Mouse (Mus musculus): ENCODE measurements around the gene Khdc1b.
"Not testable (repeated sequence)": the region's sequence is repeated elsewhere in the genome, so short reads cannot be mapped to it uniquely, and the experiment has no call there.

Gene Khdc1b

DNA sequence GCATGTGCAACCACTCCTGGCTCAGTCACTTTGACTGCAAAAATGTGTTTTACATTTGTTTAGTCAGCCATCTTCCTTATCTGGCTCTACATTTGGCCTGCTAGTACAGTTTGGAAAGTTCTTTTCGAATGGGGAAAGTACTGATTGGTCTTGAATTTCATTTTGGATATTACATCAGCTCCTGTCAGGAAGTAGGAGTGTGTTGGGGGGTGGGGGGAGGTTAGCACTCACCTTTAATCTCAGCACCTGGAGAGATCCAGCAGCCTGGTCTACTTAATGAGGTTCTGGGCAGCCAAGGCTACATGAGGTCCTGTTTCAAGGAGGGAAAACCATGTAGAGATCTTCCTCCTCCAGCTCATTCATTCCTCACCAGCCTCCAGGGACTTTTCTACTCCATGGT, at the start of gene Khdc1b:
Gene Khdc1b (plus strand): TSS at position 301 of the 400 bp plus-strand sequence.
- DNase-seq (ENCODE audit: low read depth, low spot score): no peak

DNA sequence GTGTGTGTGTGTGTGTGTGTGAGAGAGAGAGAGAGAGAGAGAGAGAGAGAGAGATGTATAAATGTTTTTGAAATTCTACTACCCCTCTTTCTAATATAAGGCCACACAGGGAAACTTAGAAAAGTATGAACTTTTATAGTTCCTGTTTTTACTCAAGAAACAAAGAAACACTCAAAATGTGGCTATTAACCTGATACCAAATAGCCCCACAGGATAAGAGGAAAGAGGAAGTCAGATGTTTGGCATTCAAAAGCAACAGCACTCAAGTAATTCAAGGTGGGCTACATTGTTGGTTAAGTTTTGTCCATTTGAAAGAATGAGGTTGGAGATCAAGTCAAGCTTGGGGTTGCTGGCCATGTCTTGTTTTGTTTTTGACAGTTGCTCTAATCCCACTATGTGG, 47.5 kb upstream of the Khdc1b start:
- no peak for DNase-seq (ENCODE audit: low read depth, low spot score)

DNA sequence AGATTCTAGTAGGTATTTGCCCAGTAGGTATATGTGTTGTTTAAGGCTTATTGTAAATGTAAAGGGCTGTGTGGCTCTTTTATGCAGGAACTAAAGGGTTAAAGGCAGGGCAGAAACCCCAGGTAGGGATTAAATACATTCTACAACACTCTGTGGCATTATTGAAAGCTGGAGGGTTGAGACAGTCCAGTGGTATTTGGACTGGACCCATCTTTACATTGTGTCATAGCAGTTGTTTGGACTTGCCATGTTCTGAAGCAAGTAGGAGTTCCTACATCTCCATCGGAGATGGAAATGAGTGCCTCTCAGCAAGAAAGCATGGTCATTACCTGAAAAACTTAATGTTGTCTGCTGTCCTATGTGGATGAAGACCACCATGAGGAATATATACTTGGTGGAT, 42.6 kb upstream of the Khdc1b start:
- DNase-seq (ENCODE audit: low read depth, low spot score): no peak

DNA sequence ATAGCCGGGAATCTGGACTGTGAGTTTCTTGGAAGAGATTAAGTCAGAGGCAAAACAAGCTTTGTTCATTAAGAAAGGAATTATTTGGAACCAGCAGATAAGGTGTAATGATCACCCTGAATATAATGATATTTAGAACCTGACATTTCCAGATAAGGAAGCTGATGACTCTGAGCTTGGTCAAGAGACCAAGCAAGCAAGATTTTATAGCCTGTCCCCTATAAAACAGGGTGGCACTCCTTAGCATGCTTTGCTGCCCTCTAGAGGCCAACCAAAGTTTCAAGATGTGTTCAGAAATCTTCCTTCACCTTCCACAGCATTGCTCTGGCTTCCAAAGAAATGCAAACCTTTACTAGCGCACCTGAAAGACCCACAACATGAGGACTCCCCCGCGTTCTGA, 39.1 kb upstream of the Khdc1b start:
- DNase-seq (ENCODE audit: low read depth, low spot score): peak; percentile 49

DNA sequence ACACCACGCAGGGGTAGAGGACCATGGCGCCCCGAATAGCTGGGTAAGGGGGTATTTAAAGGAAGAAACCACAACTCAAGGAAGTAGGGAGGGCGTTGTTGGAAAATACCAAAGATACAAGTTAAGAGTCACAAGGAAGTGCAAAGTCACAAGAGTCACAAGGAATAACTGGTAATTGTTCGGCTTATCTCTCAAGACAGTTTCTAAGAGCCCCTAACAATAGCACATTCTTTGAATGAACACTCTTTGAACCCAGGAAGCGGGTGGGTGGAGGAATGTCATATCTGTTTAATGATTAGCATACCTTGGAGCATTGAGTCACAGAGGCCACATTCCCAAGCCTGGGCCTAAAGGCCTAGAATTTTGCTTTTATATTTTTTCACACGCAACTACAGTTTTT, 38.6 kb upstream of the Khdc1b start:
- not testable (repeated sequence) for DNase-seq (ENCODE audit: low read depth, low spot score)

DNA sequence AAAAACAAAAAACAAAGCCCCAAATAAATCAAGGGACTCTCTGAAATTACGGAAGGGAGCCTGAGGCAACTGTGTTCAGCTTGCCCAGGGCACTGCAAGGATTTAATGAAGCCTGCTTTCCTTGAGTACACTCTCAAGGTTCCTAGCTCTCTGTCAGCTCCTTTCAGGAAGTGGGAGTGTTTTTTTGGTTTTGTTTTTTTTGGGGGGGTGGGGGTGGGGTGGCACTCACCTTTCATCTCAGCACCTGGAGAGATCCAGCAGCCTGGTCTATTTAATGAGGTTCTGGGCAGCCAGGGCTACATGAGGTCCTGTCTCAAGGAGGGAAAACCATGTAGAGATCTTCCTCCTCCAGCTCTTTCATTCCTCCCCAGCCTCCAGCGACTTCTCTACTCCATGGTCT, 34.0 kb upstream of the Khdc1b start, which contains the start of gene Khdc1a:
Gene Khdc1a (plus strand): TSS at position 301 of the 400 bp plus-strand sequence.
- no peak for DNase-seq (ENCODE audit: low read depth, low spot score)

DNA sequence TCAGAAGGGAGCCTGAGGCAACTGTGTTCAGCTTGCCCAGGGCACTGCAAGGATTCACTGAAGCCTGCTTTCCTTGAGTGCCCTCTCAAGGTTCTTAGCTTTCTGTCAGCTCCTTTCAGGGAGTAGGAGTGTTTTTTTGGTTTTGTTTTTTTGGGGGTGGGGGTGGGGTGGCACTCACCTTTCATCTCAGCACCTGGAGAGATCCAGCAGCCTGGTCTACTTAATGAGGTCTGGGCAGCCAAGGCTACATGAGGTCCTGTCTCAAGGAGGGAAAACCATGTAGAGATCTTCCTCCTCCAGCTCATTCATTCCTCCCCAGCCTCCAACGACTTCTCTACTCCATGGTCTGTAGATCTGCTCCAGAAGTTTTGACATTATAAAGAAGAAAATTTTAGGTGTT, 15.3 kb upstream of the Khdc1b start, which contains the start of gene Khdc1c:
Gene Khdc1c (plus strand): TSS at position 301 of the 400 bp plus-strand sequence.
- not testable (repeated sequence) for DNase-seq (ENCODE audit: low read depth, low spot score)

DNA sequence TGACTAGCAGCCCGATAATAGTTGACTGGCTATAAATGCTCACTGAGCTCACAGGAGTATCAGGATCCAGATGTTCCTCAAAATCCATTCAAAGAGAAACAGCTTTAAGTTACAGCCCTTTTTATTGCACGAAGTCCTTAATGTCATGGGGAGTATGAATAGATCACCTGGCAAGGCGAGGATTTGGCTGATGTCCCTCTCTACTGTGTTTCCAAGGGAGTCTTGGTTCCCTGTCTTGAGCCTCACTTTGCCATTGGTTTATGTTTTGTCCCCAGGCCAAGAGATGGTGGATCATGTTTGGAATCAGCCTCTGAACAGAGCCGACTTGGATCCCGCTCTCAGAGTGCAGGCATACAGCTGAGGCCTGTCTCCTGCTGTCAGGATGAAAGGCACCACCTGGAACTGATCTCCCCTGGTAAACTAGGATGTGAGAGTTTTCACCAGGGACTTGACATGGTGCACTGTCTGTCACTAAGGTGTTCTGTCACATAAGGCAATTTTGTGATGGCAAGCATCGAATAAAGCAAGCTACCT, 7.8 kb downstream of the Khdc1b start:
- DNase-seq (ENCODE audit: low read depth, low spot score): no peak

DNA sequence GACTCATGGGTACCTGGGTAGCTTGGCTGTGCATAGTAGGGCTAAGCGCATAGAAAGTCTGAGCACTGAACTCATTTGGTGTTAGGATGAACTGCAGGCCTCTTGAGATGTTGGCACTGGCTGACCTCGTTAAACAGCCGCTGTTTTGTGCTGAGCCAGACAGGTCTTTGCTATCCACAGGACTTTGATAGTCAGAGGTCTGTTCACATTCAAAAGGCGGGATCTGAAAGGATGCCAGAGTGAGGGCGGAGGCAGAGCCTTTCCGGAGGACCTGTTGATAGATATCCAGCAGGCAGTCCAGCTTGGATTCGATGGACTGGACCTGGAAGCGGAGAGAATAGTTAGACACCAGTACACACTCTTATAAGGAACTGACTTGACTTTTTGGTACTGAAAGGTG, 19.4 kb downstream of the Khdc1b start:
- DNase-seq (ENCODE audit: low read depth, low spot score): no peak

DNA sequence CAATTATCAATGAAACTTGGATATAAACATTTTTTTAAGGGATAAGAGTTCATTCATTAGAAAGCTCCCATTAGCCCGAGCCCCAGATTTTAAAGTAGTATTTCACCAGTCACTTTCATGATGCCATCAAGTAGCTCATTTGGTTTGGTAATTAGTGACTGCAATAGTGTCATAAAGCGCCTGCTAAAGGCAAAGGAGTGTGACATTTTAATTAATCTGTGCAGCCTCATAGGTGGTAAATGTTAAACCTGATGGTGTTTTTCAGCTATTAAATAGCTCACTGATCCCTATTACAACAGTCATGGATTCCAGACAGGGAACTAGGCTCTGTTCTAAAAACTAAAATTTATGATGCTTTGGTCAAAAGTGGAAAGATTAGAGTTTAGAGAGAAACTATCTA, 23.9 kb downstream of the Khdc1b start:
- DNase-seq (ENCODE audit: low read depth, low spot score): no peak

DNA sequence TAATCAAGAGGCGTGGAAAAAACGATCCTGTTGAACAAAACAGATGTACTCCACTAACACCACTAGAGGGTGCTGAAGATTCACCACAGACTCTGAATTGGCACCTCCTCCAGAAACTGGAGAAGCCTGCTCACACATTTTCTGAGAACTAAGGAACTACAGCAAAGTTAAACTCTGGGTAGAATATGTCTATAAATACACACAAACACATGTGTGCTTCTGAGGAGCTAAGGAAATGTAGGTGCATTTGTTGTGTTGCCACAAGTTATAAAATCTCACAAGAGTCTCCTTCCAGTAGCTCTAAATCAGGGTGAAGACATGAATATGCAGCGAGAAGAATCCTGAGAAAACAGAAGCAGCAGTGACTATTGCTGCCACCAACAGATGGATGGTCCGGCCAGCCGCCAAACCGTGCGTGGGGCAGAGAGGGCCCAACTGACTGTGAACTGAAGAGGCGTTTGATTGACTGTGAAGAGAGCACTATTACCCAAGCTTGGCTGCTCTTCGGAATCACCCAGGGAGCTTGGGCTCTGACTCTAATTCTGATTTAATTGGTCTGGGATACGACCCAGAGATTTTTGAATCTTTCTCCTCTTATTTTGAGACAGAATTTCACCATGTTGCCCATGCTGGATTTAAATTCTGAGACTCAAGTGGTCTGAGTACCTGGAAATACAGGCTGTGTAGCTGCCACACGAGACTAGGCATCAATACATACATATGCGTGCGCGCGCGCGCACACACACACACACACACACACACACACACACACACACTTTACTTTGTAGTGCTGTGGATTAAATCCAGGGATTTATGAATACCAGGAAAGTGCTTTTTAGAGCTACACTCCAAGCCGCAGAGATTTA, 28.2 kb downstream of the Khdc1b start:
- peak; percentile 70 for DNase-seq (ENCODE audit: low read depth, low spot score)

DNA sequence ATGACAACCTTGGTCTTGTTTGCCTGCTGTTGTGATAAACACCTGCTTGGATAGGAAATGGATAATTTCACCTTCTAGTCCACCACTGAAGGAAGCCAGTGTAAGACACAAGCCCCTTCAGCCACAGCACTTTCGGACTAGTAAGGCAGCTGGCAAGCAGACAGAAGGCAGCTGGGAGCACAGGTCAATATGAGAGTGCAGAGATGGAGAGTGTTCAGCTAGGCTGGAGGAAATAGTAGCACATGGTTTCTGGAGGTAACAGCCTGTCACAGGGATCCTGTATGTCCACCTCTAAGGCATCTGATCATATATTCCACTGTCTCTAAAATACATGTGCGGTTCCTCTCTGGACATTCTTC, 28.8 kb downstream of the Khdc1b start:
- no peak for DNase-seq (ENCODE audit: low read depth, low spot score)

DNA sequence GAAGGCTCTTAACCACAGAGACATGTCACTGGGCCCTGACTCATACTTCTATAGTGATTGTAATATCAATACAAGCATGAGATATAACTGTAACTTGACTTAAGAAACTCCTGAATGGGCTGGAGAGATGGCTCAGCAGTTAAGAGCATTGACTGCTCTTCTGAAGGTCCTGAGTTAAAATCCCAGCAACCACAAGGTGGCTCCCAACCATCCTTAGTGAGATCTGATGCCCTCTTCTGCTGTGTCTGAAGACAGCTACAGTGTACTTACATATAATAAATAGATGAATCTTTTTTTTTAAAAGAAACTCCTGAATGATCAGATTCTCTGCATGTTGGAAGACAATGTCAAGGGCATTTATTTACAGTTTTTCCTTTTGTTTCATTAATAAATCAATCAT, 36.0 kb downstream of the Khdc1b start:
- DNase-seq (ENCODE audit: low read depth, low spot score): no peak

DNA sequence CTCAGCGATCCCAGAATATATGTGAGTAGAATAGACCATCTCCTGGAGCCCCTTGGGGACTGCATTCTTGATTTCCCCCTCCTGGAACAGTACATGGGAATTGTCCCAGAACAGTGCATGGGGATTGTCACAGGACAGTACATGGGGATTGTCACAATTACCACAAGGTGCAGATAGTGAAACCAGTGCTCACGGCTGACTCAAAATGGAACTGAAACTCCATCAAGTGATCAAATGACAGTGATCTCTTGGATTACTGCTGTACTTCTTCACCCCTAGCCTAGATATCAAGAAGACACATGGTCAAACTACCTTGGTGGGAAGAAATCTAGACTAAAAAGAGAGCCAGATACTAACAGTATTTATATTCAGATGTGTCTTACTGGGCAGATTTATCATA, 42.3 kb downstream of the Khdc1b start:
- peak; percentile 69 for DNase-seq (ENCODE audit: low read depth, low spot score)

DNA sequence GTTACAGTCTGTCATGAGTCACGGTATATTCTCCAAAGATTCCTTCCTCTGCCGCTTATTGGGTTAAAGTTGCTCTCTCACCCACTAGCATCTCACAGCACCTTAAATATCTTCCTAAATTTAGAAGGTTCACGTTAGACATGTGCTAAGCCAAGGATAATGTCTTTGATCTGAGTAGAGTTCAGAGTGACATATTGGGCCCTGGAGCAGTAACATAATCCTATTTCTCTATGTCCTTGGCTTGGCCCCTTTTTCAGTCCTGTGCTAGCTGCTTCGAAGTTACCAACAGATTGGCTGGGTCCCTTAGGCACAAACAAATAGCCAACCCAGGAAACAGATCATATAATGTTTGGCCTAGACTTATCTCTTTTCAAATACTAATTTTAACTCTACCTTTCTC, 44.7 kb downstream of the Khdc1b start:
- no peak for DNase-seq (ENCODE audit: low read depth, low spot score)

DNA sequence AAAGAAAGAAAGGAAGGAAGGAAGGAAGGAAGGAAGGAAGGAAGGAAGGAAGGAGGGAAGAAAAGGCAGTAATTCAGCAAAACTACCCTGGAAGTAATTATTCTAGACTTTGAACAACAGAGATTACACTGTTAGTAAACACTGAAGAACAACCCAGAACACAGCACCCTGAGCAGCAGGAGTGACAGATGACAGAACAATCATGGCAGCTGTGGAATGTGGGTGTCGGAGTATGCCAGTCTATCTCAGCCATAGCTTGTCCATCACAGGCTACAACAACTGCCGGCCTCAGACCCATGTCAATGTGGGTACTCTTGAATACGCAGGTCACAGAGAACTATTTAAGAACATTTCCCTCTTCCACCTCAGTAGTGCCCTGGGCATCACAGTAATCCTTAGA, 48.3 kb downstream of the Khdc1b start:
- no peak for DNase-seq (ENCODE audit: low read depth, low spot score)

DNA sequence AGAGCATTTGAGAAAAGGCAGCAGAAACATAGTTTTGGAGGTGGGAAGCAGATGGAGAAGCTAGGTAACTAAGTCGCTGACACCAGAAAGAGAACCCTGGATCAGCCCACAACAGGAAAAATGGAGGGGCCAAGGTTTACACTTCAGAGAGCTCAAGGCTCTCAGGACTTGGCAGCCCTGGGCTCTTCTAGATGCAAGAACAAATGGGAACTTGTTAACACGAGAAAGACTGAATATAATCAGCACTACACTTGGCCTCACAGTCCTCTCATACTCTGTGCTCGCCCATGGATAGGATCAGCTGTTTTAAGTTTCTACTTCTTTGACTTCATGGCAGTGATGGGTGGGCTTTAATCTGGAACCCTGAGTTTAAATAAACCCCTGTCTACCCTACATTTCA, 51.5 kb downstream of the Khdc1b start:
- no peak for DNase-seq (ENCODE audit: low read depth, low spot score)
